Mouse (Mus musculus): ENCODE measurements at regions not wholly inside any gene's neighbourhood (a gene's known extent, or its start where the extent isn't known, plus 50 kb on each side); places are given as distances from the start of the nearest gene placed in this dataset.

DNA sequence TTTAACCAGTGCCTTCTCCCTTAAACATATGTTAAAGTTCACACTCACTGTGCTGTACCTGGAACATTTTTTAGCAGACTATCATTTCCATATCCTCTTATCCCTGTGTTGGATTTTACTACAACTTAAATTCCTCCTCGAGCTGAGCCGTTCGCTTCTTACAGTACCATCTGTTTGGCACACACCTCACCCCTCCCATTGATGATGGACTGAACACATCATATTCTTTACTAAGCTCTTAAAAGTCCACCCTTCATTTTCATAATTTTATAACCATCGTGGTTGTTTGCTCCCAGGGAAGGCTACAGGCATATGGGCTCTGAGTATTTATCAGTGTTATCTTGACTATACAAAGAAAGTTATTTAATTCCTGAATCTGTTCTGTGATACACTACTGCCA lies 209.4 kb upstream of the Sptlc3 start:
- no peak for TF ChIP-seq CTCF (IDR thresholded peaks at IDR 0.05; ENCODE audit: control insufficient read depth, insufficient read depth, insufficient read length)
- no peak for TF ChIP-seq USF1 (IDR thresholded peaks at IDR 0.05; ENCODE audit: low read depth)
- TF ChIP-seq FOSL1 (IDR thresholded peaks at IDR 0.05; ENCODE audit: insufficient read depth, low read length, poor library complexity, severe bottlenecking) = no peak
- no peak for TF ChIP-seq MYOD1 (IDR thresholded peaks at IDR 0.05; ENCODE audit: control insufficient read depth, insufficient read length, low read depth)
